ENCODE assay signal across 15 mouse cellular contexts in genomic region chr17:46714756-46715481, GRCm38 (mm10). TPM values are rescaled to one million over a fixed set of nuclear protein-coding genes. Genes with fewer than 3 reads are reported as not detected.
DNase-seq lines count a peak whose midpoint lies in the region; ATAC-seq and TF ChIP-seq lines count a peak whose summit lies in the region.
"Had no signal": no experiment of that assay in that cellular context is flagged by ENCODE, and none has a peak within 500 bp of the region (broad histone marks: within the 10 kb centered on the region; RNA-seq: fewer than 3 reads in every experiment).

No protein-coding gene starts in this region.

- peaks cover 0 to 2% of the 10 kb centered on the region in 2 experiments; a peak in 2 of 4 replicates for H3K4me1 ChIP-seq in ES-E14 (ENCODE audit: control insufficient read depth in 2 of 2, insufficient read depth in 2 of 2, low read length in 2 of 2, poor library complexity in 1 of 2)

- peaks cover 8% of the 10 kb centered on the region; the same call in 1 of the 2 replicates for H3K36me3 ChIP-seq in ES-E14 (ENCODE audit: control insufficient read depth, insufficient read depth, low read length, poor library complexity, severe bottlenecking)

- no peak overlapping the region for H3K4me3 ChIP-seq in ES-E14 (ENCODE audit: insufficient read depth in 1 of 2, low read depth in 1 of 2, low read length in 2 of 2, poor library complexity in 1 of 2, severe bottlenecking in 1 of 2)
- H3K4me3 ChIP-seq: heart, embryonic 12.5 days; limb, embryonic 15.5 days; neural tube, embryonic 13.5 days had no signal

- H3K9ac ChIP-seq in ES-E14 (ENCODE audit: insufficient read depth, low read depth, low read length, poor library complexity, severe bottlenecking): no peak overlapping the region
- H3K9ac ChIP-seq: heart, embryonic 12.5 days; limb, embryonic 15.5 days; neural tube, embryonic 13.5 days had no signal

- DNase-seq in kidney, adult 9 months: peak; percentile 33
- DNase-seq in kidney, adult 11 months: no peak
- peak; percentile 61 for DNase-seq in lung, postnatal 36 days
- DNase-seq in lung, postnatal 4 days: no peak
- peak; percentile 73 for DNase-seq in ES-E14 (ENCODE audit: low read depth, low spot score)
- DNase-seq in forelimb bud, embryonic 11.5 days (ENCODE audit: low read depth, low spot score): peak; percentile 24
- DNase-seq: adrenal gland, postnatal 25 days; gastrocnemius, postnatal 10 days; spleen, adult 18-20 months had no signal

- H3K9me3 ChIP-seq in ES-E14 (ENCODE audit: control insufficient read depth, insufficient read depth, low read depth, low read length): no peaks in the 10 kb centered on the region
- H3K9me3 ChIP-seq: heart, embryonic 12.5 days; limb, embryonic 15.5 days; neural tube, embryonic 13.5 days had no signal

- in situ Hi-C loops in ES-E14 (cut with MboI; ENCODE audit: low sequenced_read_pairs in 2 of 2, unreplicated experiment in 2 of 2): no loop called here

- H3K27ac ChIP-seq in ES-E14 (ENCODE audit: insufficient read depth, low read depth, low read length, poor library complexity, severe bottlenecking): no peak overlapping the region
- H3K27ac ChIP-seq: limb, embryonic 15.5 days; neural tube, embryonic 13.5 days had no signal

- no peak for ATAC-seq in CD4-positive, CD25-positive, alpha-beta regulatory T cell, adult 4 months

TF ChIP-seq in ES-E14, 5 proteins besides CTCF, POLR2A, EP300 and RAD21:
- peak; percentile 38; the same call in 1 of the 2 replicates for TF ChIP-seq ZC3H11A (IDR thresholded peaks at IDR 0.05; ENCODE audit: borderline replicate concordance, low read depth, low read length)
- TF ChIP-seq HCFC1 (IDR thresholded peaks at IDR 0.05; ENCODE audit: borderline replicate concordance, insufficient read depth, low read length): no peak
- 0 out of 2 replicates have a peak, but pooled peaks have one; percentile 6 for TF ChIP-seq MAFK (IDR thresholded peaks at IDR 0.05; ENCODE audit: insufficient read depth, low read depth, low read length)
- no peak for TF ChIP-seq ZNF384 (IDR thresholded peaks at IDR 0.05; ENCODE audit: low read depth, low read length)
- no peak for TF ChIP-seq CHD2 (IDR thresholded peaks at IDR 0.05; ENCODE audit: low read depth, low read length)

RNA-seq across cellular contexts. Expression of gene Pex6, which starts 3.7 kb away (rescaled TPM):
- total RNA-seq in ES-E14 (2012; rRNA removed): 17.8 and 22.2 TPM in 2 replicates
- 1 to 10 TPM; 5.0 to 7.2 TPM for polyA plus RNA-seq in CD4-positive, CD25-positive, alpha-beta regulatory T cell, adult 4 months (2017; shearing (Covaris generic))

RNA-seq across cellular contexts. Expression of gene Ppp2r5d, which starts 10.0 kb away (rescaled TPM):
- total RNA-seq in ES-E14 (2012; rRNA removed): 70.6 and 73.0 TPM in 2 replicates
- 10 to 100 TPM; 19.7 to 31.4 TPM for polyA plus RNA-seq in CD4-positive, CD25-positive, alpha-beta regulatory T cell, adult 4 months (2017; shearing (Covaris generic))

RNA-seq across cellular contexts. Expression of gene Gnmt, which starts 14.0 kb away (rescaled TPM):
- total RNA-seq in ES-E14 (2012; rRNA removed): 1.2 and 4.3 TPM in 2 replicates
- not detected for polyA plus RNA-seq in CD4-positive, CD25-positive, alpha-beta regulatory T cell, adult 4 months (2017; shearing (Covaris generic))
- total RNA-seq: common myeloid progenitor, adult 5-6 weeks; hematopoietic stem cell, adult 5-6 weeks had no signal

RNA-seq across cellular contexts. Expression of gene Klhdc3, which starts 34.2 kb away (rescaled TPM):
- total RNA-seq in ES-E14 (2012; rRNA removed): 65.1 and 73.0 TPM in 2 replicates
- 10 to 100 TPM; 22.1 to 25.8 TPM for polyA plus RNA-seq in CD4-positive, CD25-positive, alpha-beta regulatory T cell, adult 4 months (2017; shearing (Covaris generic))

RNA-seq across cellular contexts. Expression of gene Mea1, which starts 36.3 kb away (rescaled TPM):
- 72.9 and 77.5 TPM in 2 replicates for total RNA-seq in ES-E14 (2012; rRNA removed)
- polyA plus RNA-seq in CD4-positive, CD25-positive, alpha-beta regulatory T cell, adult 4 months (2017; shearing (Covaris generic)): 100 to 1,000 TPM; 185 to 202 TPM

Comparison
In these comparisons a context has a peak if more than half of its experiments do, and no peak if none do; other contexts are left out.
1. DNase-seq: peak in kidney, adult 9 months (single experiment), lung, postnatal 36 days (single experiment), ES-E14 (single experiment) and forelimb bud, embryonic 11.5 days (single experiment); none in kidney, adult 11 months (single experiment) and lung, postnatal 4 days (0 of 2).